Mouse (Mus musculus) induced T-regulatory cell, adult 2 months (primary cell): ENCODE results near the gene Fbxo36.

ENCODE experiments used
- DNase-seq: peaks from one replicate; pipeline ENCODE4 v3.0.0-alpha.2; 2012; ENCODE audit warnings: low read depth

Fbxo36 gene

DNA sequence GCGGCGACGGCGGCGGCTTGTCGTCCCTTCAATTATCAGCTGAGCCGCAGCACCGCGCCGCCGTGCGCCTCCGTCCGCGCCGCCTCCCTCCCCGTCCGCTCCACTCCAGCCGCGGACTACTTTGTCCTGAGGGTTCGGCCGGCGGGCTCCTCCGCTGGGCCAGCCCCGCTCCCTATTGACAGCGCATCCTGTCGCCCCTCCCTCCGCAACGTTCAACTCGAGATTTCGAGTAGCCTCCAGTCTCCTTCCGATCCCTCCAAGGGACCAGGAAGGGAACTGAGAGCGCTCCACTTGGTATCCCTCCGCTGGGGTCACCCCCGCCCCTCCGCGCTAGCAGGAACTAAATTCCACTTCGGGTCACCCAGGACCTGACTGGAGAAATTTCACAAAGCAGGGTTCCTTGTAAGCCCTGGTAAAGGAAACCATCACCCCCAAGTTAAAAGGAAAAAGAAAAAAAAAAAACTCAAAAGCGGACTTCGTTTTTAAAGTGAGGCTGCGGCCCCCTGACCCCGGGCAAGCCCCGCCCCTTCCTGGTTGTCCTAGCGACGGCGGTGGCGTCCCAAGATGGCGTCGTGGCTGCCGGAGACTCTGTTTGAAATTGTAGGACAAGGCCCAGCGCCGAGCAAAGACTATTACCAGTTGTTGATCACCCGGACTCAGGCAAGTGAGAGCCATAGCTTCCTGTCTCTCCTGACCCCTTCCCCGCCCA is at the start of gene Fbxo36:
TSS of gene Fbxo36 (plus strand) at position 533 of the 709 bp plus-strand sequence.
- DNase-seq, result peak; percentile 96

DNA sequence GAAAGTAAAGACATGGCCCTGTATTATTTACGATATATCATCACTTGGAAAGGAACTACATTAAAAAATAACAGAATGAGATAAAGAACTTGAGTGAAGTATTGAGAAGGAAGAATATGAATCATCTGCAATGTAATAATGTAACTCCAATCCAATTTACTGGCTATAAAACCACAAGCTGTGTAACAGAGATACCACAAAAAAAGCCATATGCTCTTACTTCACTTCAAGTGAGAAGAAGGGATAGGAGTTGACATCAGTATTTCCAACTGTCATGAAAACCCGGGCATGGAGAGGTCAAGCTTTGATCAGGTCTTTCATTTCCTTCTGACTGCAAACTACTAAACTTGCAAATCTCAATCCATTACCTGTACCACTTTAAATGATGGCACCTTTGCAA is 48.2 kb upstream of the Fbxo36 start:
- no peak for DNase-seq

GRCm38 (mm10) chr1:84795335-84795734 is 44.3 kb upstream of the Fbxo36 start:
- DNase-seq, result no peak

- DNase-seq, result no peak
Observed at GRCm38 (mm10) chr1:84799166-84799565, 40.5 kb upstream of the Fbxo36 start.

GRCm38 (mm10) chr1:84803788-84804187 is 35.9 kb upstream of the Fbxo36 start:
- DNase-seq, result no peak

DNA sequence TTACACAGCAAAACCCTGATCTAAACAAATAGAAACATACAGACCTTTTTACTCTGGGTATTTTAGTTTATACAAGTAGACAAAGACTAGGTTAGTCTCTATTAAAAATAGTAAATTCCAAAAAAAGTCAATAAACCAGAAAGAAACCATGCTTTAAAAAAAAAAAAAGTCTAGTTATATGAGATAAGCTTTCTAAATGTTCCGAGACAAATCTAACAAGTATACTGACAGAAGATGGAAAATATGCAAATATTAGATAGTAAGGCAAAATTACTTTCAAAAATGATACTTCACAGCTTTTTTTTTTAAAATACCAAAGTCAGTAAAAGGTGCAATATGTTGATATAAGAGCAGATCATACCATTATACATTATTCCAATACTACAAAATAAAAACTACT is 22.0 kb upstream of the Fbxo36 start:
- no peak for DNase-seq

DNA sequence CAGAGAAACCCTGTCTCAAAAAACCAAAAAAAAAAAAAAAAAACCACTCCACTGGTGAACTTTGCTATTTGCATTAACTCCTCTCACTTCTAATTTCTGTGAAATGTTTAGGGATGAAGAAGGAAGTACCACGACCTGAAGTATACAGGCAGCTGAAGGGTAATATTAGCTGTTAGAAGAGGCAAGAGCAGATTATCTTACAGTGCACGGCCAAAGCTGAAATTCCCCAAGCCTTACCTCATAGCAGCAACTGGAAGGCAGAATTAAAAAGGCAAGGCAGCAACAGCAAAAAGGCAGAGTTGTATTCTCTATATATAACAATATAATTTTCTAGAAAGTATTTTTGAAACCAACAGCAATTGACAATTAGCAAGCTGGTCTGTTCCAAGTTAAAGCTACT is 14.6 kb upstream of the Fbxo36 start:
- no peak for DNase-seq

DNA sequence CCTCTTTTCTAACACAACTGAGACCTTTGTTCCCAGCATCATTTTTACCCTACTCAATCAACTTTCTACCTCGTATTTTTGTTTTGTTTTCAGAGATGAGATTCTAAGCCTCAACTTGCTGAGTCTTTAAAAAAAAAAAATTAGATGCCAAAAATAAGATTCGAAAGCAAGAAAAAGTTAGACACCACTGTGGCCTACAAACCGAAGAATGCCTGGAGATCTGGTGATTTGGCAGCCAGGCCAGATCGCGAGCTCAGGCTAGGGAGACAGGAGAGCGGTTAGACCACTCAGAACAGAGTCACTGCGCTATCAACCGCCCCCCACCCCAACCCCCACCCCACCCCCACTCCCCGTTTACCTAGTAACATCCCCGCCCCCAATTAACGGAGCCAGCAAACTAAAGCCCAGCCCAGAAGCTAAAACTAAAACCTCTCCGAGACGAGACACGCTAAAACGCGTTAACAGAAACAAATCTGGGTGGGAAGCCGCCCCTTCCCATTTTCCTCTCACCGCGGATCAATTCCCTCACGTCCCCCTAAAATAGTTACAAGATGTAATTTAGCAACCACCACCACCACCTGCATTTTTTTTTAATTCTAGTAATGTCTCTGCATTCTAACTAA is 2.0 kb upstream of the Fbxo36 start:
- DNase-seq, result peak; percentile 44

- DNase-seq, result peak; percentile 52
Observed at GRCm38 (mm10) chr1:84838156-84838555, 1.5 kb upstream of the Fbxo36 start.

GRCm38 (mm10) chr1:84838621-84839151 is 955 bp upstream of the Fbxo36 start:
- DNase-seq, result peak; percentile 81

DNA sequence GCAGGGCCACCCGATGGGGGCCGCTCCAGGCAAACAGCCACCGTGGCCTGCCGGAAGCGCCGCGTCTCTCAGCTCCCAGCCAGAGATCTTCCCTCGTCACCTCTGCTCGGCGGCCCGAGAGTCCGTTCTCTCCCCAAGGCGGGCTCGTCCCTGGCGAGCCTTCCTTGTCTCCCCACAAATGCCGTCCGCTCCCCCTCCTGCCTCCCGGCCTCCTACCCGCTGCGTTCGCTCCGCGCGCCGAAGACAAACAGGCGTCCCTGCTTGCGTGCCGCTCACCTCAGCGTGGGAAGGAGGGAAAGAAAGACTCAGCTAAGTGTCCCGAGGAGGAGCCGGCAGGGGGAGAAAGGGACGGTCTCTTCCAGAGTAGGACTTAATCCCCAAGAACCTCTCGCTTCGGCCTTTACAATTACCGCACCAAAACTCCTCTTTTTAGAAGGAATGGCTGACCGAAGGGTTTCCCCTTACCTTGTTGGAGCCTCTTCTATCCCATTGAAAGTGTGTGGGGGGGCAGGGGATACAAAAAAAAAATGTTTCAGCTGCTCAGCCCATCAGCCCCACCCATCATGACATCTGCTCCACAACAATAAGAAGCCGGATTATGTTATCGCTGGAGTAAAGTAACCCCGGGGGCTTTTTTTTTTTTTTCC is 500 bp downstream of the Fbxo36 start, which contains the start of gene Trip12:
TSS of gene Trip12 (minus strand) at position 499 of the 647 bp plus-strand sequence.
- no peak for DNase-seq

DNA sequence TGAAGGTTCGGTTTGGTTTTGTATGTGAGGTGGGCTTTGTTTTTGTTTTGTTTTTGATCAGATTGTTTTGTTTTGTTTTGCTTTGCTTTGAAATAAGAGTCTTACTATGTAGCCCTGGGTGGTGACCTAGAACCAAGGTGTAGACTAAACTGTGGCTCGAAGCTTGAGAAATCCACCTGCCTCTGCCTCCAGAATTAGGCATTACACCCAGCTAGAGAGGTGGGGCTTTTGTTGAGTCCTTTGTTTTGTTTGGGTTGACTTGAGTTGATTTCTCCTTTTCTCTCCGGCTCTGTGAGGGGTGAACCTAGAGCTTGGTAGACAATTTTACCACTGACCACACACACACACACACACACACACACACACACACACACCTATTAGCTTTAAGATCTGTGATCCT is 1.4 kb downstream of the Fbxo36 start:
- no peak for DNase-seq

- no peak for DNase-seq
Observed at GRCm38 (mm10) chr1:84843366-84843765, 3.7 kb downstream of the Fbxo36 start.

DNA sequence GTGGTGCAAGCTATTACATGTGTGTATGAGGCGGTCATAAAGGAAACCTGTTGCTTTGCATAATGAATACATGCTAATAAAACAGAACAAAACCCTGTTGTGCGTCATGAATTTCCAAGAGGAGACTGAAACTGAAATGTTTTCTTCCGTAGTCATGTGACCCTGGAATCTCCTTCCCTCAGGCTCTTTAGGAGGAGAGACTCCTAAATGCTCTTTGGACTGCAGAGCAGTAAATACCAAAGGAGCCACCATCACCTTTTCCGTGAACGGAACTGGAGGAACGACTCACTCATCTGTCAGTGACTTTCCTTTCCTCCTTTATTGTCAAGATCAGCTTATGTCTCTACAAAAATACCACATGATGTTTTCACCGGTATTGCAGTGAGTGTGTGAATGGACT is 8.1 kb downstream of the Fbxo36 start:
- no peak for DNase-seq

GRCm38 (mm10) chr1:84848335-84848734 is 8.7 kb downstream of the Fbxo36 start:
- DNase-seq, result no peak

- no peak for DNase-seq
Observed at GRCm38 (mm10) chr1:84848801-84849455, 9.3 kb downstream of the Fbxo36 start.

DNA sequence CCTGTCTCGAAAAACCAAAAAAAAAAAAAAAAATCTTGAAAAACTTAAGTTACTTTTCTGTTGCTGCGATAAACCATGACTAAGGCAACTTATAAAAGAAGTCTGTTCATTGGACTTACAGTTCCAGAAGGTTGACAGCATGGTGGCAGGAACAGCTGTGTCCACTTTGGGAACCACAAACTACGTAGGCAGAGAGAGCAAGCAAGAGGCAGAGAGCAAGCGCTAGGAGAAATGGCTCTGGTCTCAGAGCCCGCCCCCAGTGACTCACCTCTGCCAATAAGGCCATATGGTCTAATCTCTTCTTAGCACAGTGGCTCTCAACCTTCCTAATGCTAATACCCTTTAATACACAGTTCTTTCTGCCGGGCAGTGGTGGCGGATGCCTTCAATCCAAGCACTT is 10.2 kb downstream of the Fbxo36 start:
- no peak for DNase-seq

DNA sequence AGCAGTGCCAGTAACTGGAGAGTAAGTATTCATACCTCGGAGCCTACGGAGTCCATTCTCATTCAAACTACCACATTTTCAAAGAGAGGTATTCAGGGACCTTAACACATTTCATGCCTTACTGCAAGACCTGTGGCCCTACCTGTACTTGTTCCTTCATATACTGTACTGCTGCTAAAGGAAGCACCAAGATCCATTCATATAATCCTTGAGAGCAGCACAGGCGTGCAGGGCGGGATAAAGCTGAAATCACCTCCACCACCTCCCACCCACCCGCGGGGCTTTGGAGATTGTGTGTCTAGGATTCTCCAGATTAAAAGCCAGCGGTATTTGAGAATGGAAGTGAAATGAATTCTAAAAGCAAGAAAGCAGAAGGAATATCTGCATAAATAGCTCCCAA is 10.8 kb downstream of the Fbxo36 start:
- no peak for DNase-seq

GRCm38 (mm10) chr1:84851512-84852235 is 12.0 kb downstream of the Fbxo36 start:
- no peak for DNase-seq

DNA sequence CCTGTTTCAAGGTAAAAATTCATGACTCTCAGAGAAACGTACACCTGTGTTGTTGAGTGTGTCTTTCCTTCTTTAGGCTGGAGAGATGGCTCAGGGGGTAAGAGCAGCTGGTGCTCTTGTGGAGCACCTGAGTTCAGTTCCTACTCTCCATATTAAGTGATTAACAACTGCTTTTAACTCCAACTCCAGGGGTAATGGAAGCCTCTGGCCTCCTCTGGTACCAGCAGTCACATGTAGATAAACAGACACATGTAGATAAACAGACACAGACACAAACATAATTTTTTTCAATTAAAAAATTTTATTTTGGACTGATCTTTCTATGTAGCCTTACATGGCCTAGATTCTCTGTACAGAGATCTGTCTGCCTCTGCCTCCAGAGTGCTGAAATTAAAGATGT is 14.1 kb downstream of the Fbxo36 start:
- no peak for DNase-seq

DNA sequence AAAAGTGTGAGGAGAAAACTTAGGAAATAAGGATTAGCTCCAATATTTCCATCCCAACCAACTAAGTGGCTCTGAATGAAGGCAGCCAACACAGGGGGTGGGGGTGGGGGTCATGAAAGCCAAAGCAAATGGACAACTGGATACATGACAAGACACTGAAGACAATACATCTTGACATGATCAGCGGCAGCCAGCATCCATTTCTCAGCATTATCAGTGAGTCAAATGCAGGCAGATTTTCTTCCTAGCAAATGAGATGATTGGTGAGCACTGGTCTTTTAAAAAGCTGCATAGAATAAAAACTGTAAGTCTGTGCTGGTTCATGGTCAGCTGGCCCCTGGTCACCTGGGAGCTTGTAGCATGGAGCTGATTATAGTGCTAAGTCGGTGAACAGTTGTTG is 15.3 kb downstream of the Fbxo36 start:
- no peak for DNase-seq

GRCm38 (mm10) chr1:84855756-84856155 is 16.1 kb downstream of the Fbxo36 start:
- no peak for DNase-seq
